Mouse (Mus musculus): ENCODE measurements around the gene Brms1.

The Brms1 gene

GRCm38 (mm10) chr19:5087884-5088728 lies 47.0 kb downstream of the Brms1 start, which contains the start of gene Yif1a:
Yif1a (plus strand) TSS chr19:5088538.
- DNase-seq (ENCODE audit: low spot score in 2 of 2), result peak; percentile 72 to 85

GRCm38 (mm10) chr19:5089324-5089723 lies 48.2 kb downstream of the Brms1 start:
- no peak for DNase-seq (ENCODE audit: low spot score in 2 of 2)

GRCm38 (mm10) chr19:5092083-5092482 lies 50.9 kb downstream of the Brms1 start:
- no peak for DNase-seq (ENCODE audit: low spot score in 2 of 2)

- no peak for DNase-seq (ENCODE audit: low spot score in 2 of 2)
These were observed 52.5 kb downstream of the Brms1 start for GRCm38 (mm10) chr19:5093481-5094242.

- DNase-seq (ENCODE audit: low spot score in 2 of 2), result peak; percentile 76 to 85
These were observed 53.1 kb downstream of the Brms1 start for GRCm38 (mm10) chr19:5094243-5094632.

GRCm38 (mm10) chr19:5094746-5095417 lies 53.7 kb downstream of the Brms1 start:
- DNase-seq (ENCODE audit: low spot score in 2 of 2), result no peak

- no peak for DNase-seq (ENCODE audit: low spot score in 2 of 2)
These were observed 54.8 kb downstream of the Brms1 start for GRCm38 (mm10) chr19:5095887-5096474.

- no peak for DNase-seq (ENCODE audit: low spot score in 2 of 2)
These were observed 56.6 kb downstream of the Brms1 start for GRCm38 (mm10) chr19:5097521-5098362.

GRCm38 (mm10) chr19:5098363-5099143 lies 57.4 kb downstream of the Brms1 start, which contains the start of gene Cnih2:
Cnih2 (minus strand) TSS chr19:5098521.
- DNase-seq (ENCODE audit: low spot score in 2 of 2), result no peak

All from spleen, postnatal 14 days (tissue).